Mouse (Mus musculus): ENCODE results near the gene Ppp1r27. TPM values are rescaled to one million over a fixed set of nuclear protein-coding genes. Genes with fewer than 3 reads are reported as not detected.

Gene Ppp1r27
- total RNA-seq, 1 experiment = not detected

- H3K27ac ChIP-seq (ENCODE audit: insufficient read depth, low read depth, low read length, poor library complexity, severe bottlenecking) = no peak overlapping the region
- no peak for DNase-seq (ENCODE audit: low read depth, low spot score)
- H3K36me3 ChIP-seq (ENCODE audit: control insufficient read depth, insufficient read depth, low read length, poor library complexity, severe bottlenecking) = peaks cover 5% of the 10 kb centered on the region; the same call in 1 of the 2 replicates
- no peak overlapping the region for H3K9ac ChIP-seq (ENCODE audit: insufficient read depth, low read depth, low read length, poor library complexity, severe bottlenecking)
- TF ChIP-seq HCFC1 (IDR thresholded peaks at IDR 0.05; ENCODE audit: borderline replicate concordance, insufficient read depth, low read length) = no peak
- no peak for TF ChIP-seq ZNF384 (IDR thresholded peaks at IDR 0.05; ENCODE audit: low read depth, low read length)
- TF ChIP-seq ZC3H11A (IDR thresholded peaks at IDR 0.05; ENCODE audit: borderline replicate concordance, low read depth, low read length) = no peak
- no peak for TF ChIP-seq MAFK (IDR thresholded peaks at IDR 0.05; ENCODE audit: insufficient read depth, low read depth, low read length)
- TF ChIP-seq CHD2 (IDR thresholded peaks at IDR 0.05; ENCODE audit: low read depth, low read length) = no peak
- in situ Hi-C loops (cut with MboI; ENCODE audit: low sequenced_read_pairs in 2 of 2, unreplicated experiment in 2 of 2) = no loop called here
- no peaks in the 10 kb centered on the region for H3K9me3 ChIP-seq (ENCODE audit: control insufficient read depth, insufficient read depth, low read depth, low read length)
- no peak overlapping the region for H3K4me3 ChIP-seq (ENCODE audit: insufficient read depth in 1 of 2, low read depth in 1 of 2, low read length in 2 of 2, poor library complexity in 1 of 2, severe bottlenecking in 1 of 2)
- H3K4me1 ChIP-seq (ENCODE audit: control insufficient read depth in 2 of 2, insufficient read depth in 2 of 2, low read length in 2 of 2, poor library complexity in 1 of 2) = peaks cover 0 to 9% of the 10 kb centered on the region in 2 experiments; a peak in 3 of 4 replicates
Observed at GRCm38 (mm10) chr11:120545964-120546363, 5.0 kb downstream of the Ppp1r27 start.

GRCm38 (mm10) chr11:120542376-120542775, 8.6 kb downstream of the Ppp1r27 start:
- DNase-seq (ENCODE audit: low read depth, low spot score) = no peak
- Histone ChIP-seq H3K4me3 (ENCODE audit: insufficient read depth in 1 of 2, low read depth in 1 of 2, low read length in 2 of 2, poor library complexity in 1 of 2, severe bottlenecking in 1 of 2) (no peak overlapping the region), H3K36me3 (ENCODE audit: control insufficient read depth, insufficient read depth, low read length, poor library complexity, severe bottlenecking) (peaks cover 5% of the 10 kb centered on the region; the same call in 1 of the 2 replicates), H3K9ac (ENCODE audit: insufficient read depth, low read depth, low read length, poor library complexity, severe bottlenecking) (no peak overlapping the region), H3K9me3 (ENCODE audit: control insufficient read depth, insufficient read depth, low read depth, low read length) (no peaks in the 10 kb centered on the region), H3K4me1 (ENCODE audit: control insufficient read depth in 2 of 2, insufficient read depth in 2 of 2, low read length in 2 of 2, poor library complexity in 1 of 2) (peaks cover 0 to 15% of the 10 kb centered on the region in 2 experiments; a peak in 1 of 4 replicates), H3K27ac (ENCODE audit: insufficient read depth, low read depth, low read length, poor library complexity, severe bottlenecking) (no peak overlapping the region)
- in situ Hi-C loops (cut with MboI; ENCODE audit: low sequenced_read_pairs in 2 of 2, unreplicated experiment in 2 of 2) = no loop called here
- TF ChIP-seq HCFC1 (IDR thresholded peaks at IDR 0.05; ENCODE audit: borderline replicate concordance, insufficient read depth, low read length) = no peak
- no peak for TF ChIP-seq MAFK (IDR thresholded peaks at IDR 0.05; ENCODE audit: insufficient read depth, low read depth, low read length)
- no peak for TF ChIP-seq ZC3H11A (IDR thresholded peaks at IDR 0.05; ENCODE audit: borderline replicate concordance, low read depth, low read length)
- TF ChIP-seq ZNF384 (IDR thresholded peaks at IDR 0.05; ENCODE audit: low read depth, low read length) = no peak
- TF ChIP-seq CHD2 (IDR thresholded peaks at IDR 0.05; ENCODE audit: low read depth, low read length) = no peak

GRCm38 (mm10) chr11:120541907-120542306, 9.0 kb downstream of the Ppp1r27 start:
- no peak for DNase-seq (ENCODE audit: low read depth, low spot score)
- in situ Hi-C loops (cut with MboI; ENCODE audit: low sequenced_read_pairs in 2 of 2, unreplicated experiment in 2 of 2) = no loop called here
- H3K36me3 ChIP-seq (ENCODE audit: control insufficient read depth, insufficient read depth, low read length, poor library complexity, severe bottlenecking) = peaks cover 5% of the 10 kb centered on the region; the same call in 1 of the 2 replicates
- peaks cover 0 to 15% of the 10 kb centered on the region in 2 experiments; a peak in 1 of 4 replicates for H3K4me1 ChIP-seq (ENCODE audit: control insufficient read depth in 2 of 2, insufficient read depth in 2 of 2, low read length in 2 of 2, poor library complexity in 1 of 2)
- H3K4me3 ChIP-seq (ENCODE audit: insufficient read depth in 1 of 2, low read depth in 1 of 2, low read length in 2 of 2, poor library complexity in 1 of 2, severe bottlenecking in 1 of 2) = no peak overlapping the region
- no peak overlapping the region for H3K9ac ChIP-seq (ENCODE audit: insufficient read depth, low read depth, low read length, poor library complexity, severe bottlenecking)
- H3K9me3 ChIP-seq (ENCODE audit: control insufficient read depth, insufficient read depth, low read depth, low read length) = no peaks in the 10 kb centered on the region
- H3K27ac ChIP-seq (ENCODE audit: insufficient read depth, low read depth, low read length, poor library complexity, severe bottlenecking) = no peak overlapping the region
- TF ChIP-seq ZNF384 (IDR thresholded peaks at IDR 0.05; ENCODE audit: low read depth, low read length) = no peak
- TF ChIP-seq CHD2 (IDR thresholded peaks at IDR 0.05; ENCODE audit: low read depth, low read length) = no peak
- no peak for TF ChIP-seq ZC3H11A (IDR thresholded peaks at IDR 0.05; ENCODE audit: borderline replicate concordance, low read depth, low read length)
- no peak for TF ChIP-seq MAFK (IDR thresholded peaks at IDR 0.05; ENCODE audit: insufficient read depth, low read depth, low read length)

- DNase-seq (ENCODE audit: low read depth, low spot score) = no peak
- in situ Hi-C loops (cut with MboI; ENCODE audit: low sequenced_read_pairs in 2 of 2, unreplicated experiment in 2 of 2) = no loop called here
- peaks cover 0 to 15% of the 10 kb centered on the region in 2 experiments; a peak in 1 of 4 replicates for H3K4me1 ChIP-seq (ENCODE audit: control insufficient read depth in 2 of 2, insufficient read depth in 2 of 2, low read length in 2 of 2, poor library complexity in 1 of 2)
- peak overlapping the region; percentile 30; the same call in 1 of the 2 replicates for H3K9ac ChIP-seq (ENCODE audit: insufficient read depth, low read depth, low read length, poor library complexity, severe bottlenecking)
- peaks cover 4% of the 10 kb centered on the region; the same call in 1 of the 2 replicates for H3K36me3 ChIP-seq (ENCODE audit: control insufficient read depth, insufficient read depth, low read length, poor library complexity, severe bottlenecking)
- TF ChIP-seq HCFC1 (IDR thresholded peaks at IDR 0.05; ENCODE audit: borderline replicate concordance, insufficient read depth, low read length) = no peak
- TF ChIP-seq ZNF384 (IDR thresholded peaks at IDR 0.05; ENCODE audit: low read depth, low read length) = no peak
- no peak for TF ChIP-seq MAFK (IDR thresholded peaks at IDR 0.05; ENCODE audit: insufficient read depth, low read depth, low read length)
- no peak for TF ChIP-seq ZC3H11A (IDR thresholded peaks at IDR 0.05; ENCODE audit: borderline replicate concordance, low read depth, low read length)
- TF ChIP-seq CHD2 (IDR thresholded peaks at IDR 0.05; ENCODE audit: low read depth, low read length) = no peak
- no peak overlapping the region for H3K4me3 ChIP-seq (ENCODE audit: insufficient read depth in 1 of 2, low read depth in 1 of 2, low read length in 2 of 2, poor library complexity in 1 of 2, severe bottlenecking in 1 of 2)
- H3K27ac ChIP-seq (ENCODE audit: insufficient read depth, low read depth, low read length, poor library complexity, severe bottlenecking) = no peak overlapping the region
- no peaks in the 10 kb centered on the region for H3K9me3 ChIP-seq (ENCODE audit: control insufficient read depth, insufficient read depth, low read depth, low read length)
Observed at GRCm38 (mm10) chr11:120539285-120540014, 11.5 kb downstream of the Ppp1r27 start.
